24 mouse cellular contexts compared by ENCODE assay signal in the genomic region with DNA sequence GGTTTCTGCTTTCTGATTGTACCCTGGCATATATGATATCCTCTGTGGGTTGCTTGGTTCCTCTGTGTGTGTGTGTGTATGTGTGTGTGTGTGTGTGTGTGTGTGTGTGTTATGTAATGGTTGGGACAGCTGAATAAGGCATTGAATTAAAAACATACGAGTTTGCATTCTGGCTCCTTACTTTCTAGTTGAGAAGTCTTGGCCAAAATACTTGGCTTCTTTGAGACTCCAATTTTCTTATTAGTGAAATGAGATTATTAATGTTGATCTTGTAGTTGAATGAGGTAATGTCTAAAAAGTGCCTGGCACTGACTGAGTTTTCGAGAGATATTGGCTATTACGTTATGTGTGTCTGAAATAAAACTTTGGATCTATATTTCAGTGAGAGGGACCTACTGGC.
DNase-seq lines count a peak whose midpoint lies in the region; ATAC-seq and TF ChIP-seq lines count a peak whose summit lies in the region.
"Had no signal": no experiment of that assay in that cellular context is flagged by ENCODE, and none has a peak within 500 bp of the region (broad histone marks: within the 10 kb centered on the region; RNA-seq: fewer than 3 reads in every experiment).

No protein-coding gene starts in this region.

- no peak for DNase-seq in heart, postnatal 4 days
- peak; percentile 77 for DNase-seq in embryonic facial prominence, embryonic 14.5 days (ENCODE audit: low spot score)
- DNase-seq in limb, embryonic 14.5 days (ENCODE audit: low spot score) = peak; percentile 61
- no peak for DNase-seq in gastrocnemius, postnatal 25 days
- DNase-seq in embryo, embryonic 9.5 days (ENCODE audit: extremely low spot score) = no peak
- DNase-seq: adrenal gland, adult 2 months; adrenal gland, postnatal 14 days; cerebellum, adult 11 months; cerebellum, adult 2 months; cerebellum, adult 9-11 months; cerebellum, postnatal 25 days; forebrain, postnatal 0 days; heart, adult 11 months; heart, postnatal 14 days; kidney, adult 18-20 months; kidney, adult 9 months had no signal

- H3K4me2 ChIP-seq in heart, embryonic 13.5 days = no peak overlapping the region
- no peak overlapping the region for H3K4me2 ChIP-seq in embryonic facial prominence, embryonic 13.5 days
- no peak overlapping the region for H3K4me2 ChIP-seq in embryonic facial prominence, embryonic 14.5 days (ENCODE audit: low read depth, low read length)
- H3K4me2 ChIP-seq in limb, embryonic 14.5 days (replicated peaks; ENCODE audit: low read depth, low read length, severe bottlenecking) = no peak overlapping the region
- H3K4me2 ChIP-seq: hindbrain, embryonic 13.5 days had no signal

- H3K27me3 ChIP-seq in heart, embryonic 13.5 days (replicated peaks) = no peaks in the 10 kb centered on the region
- H3K27me3 ChIP-seq in embryonic facial prominence, embryonic 13.5 days = no peaks in the 10 kb centered on the region
- no peaks in the 10 kb centered on the region for H3K27me3 ChIP-seq in embryonic facial prominence, embryonic 14.5 days (replicated peaks; ENCODE audit: control insufficient read depth, insufficient read depth, low read length)
- no peaks in the 10 kb centered on the region for H3K27me3 ChIP-seq in limb, embryonic 14.5 days (ENCODE audit: control insufficient read depth, insufficient read depth, low read length)
- H3K27me3 ChIP-seq: hindbrain, embryonic 13.5 days had no signal

- peaks cover 13% of the 10 kb centered on the region for H3K4me1 ChIP-seq in heart, embryonic 13.5 days
- H3K4me1 ChIP-seq in embryonic facial prominence, embryonic 13.5 days = peaks cover 13% of the 10 kb centered on the region
- H3K4me1 ChIP-seq in embryonic facial prominence, embryonic 14.5 days (ENCODE audit: control insufficient read depth, insufficient read depth, low read length) = 0 out of 2 replicates have a peak, but pooled peaks cover 4% of the 10 kb centered on the region
- peaks cover 7% of the 10 kb centered on the region; the same call in 1 of the 2 replicates for H3K4me1 ChIP-seq in limb, embryonic 14.5 days (ENCODE audit: control insufficient read depth, insufficient read depth, low read length)
- H3K4me1 ChIP-seq: hindbrain, embryonic 13.5 days had no signal

- ATAC-seq in heart, embryonic 13.5 days (ENCODE audit: extremely low read depth, insufficient number of reproducible peaks, low FRiP score, low TSS enrichment) = no peak
- ATAC-seq in embryonic facial prominence, embryonic 13.5 days (ENCODE audit: insufficient number of reproducible peaks, insufficient read depth, low FRiP score, low TSS enrichment, low read depth) = no peak; the same call in 1 of the 2 replicates
- 0 out of 2 replicates have a peak, but pooled peaks have one; percentile 44 for ATAC-seq in embryonic facial prominence, embryonic 14.5 days (ENCODE audit: low read depth)
- peak; percentile 41; the same call in 1 of the 2 replicates for ATAC-seq in limb, embryonic 14.5 days (ENCODE audit: low FRiP score, low read depth)
- ATAC-seq: CD4-positive, CD25-positive, alpha-beta regulatory T cell, adult 4 months; forebrain, embryonic 14.5 days; forebrain, postnatal 0 days; hindbrain, embryonic 16.5 days; intestine, embryonic 16.5 days had no signal

- TF ChIP-seq POLR2A in limb, embryonic 14.5 days (IDR thresholded peaks at IDR 0.05; ENCODE audit: borderline replicate concordance, extremely low read depth, insufficient read depth, insufficient read length) = no peak

- 64% methylated on average over 3 of the region's 3 CpGs for WGBS in heart, embryonic 13.5 days
- whole genome bisulfite sequencing in embryonic facial prominence, embryonic 13.5 days = 40% methylated on average over 3 of the region's 3 CpGs
- 44% methylated on average over 3 of the region's 3 CpGs for WGBS in embryonic facial prominence, embryonic 14.5 days
- 47% methylated on average over 3 of the region's 3 CpGs for WGBS in limb, embryonic 14.5 days

- H3K9me3 ChIP-seq in heart, embryonic 13.5 days = no peaks in the 10 kb centered on the region
- H3K9me3 ChIP-seq in embryonic facial prominence, embryonic 13.5 days = no peaks in the 10 kb centered on the region
- H3K9me3 ChIP-seq in embryonic facial prominence, embryonic 14.5 days (ENCODE audit: control insufficient read depth, low read length) = no peaks in the 10 kb centered on the region
- no peaks in the 10 kb centered on the region for H3K9me3 ChIP-seq in limb, embryonic 14.5 days (ENCODE audit: control insufficient read depth, low read length)
- H3K9me3 ChIP-seq: heart, embryonic 10.5 days; hindbrain, embryonic 13.5 days had no signal

- H3K27ac ChIP-seq in heart, embryonic 13.5 days (replicated peaks) = peak overlapping the region; percentile 59
- peak overlapping the region; percentile 68 for H3K27ac ChIP-seq in embryonic facial prominence, embryonic 13.5 days
- H3K27ac ChIP-seq in embryonic facial prominence, embryonic 14.5 days (replicated peaks; ENCODE audit: low read depth, low read length) = no peak overlapping the region; the same call in 1 of the 2 replicates
- H3K27ac ChIP-seq in limb, embryonic 14.5 days (replicated peaks; ENCODE audit: low read depth, low read length) = peak overlapping the region; percentile 52
- H3K27ac ChIP-seq: heart, embryonic 10.5 days; hindbrain, embryonic 13.5 days had no signal

- H3K9ac ChIP-seq in heart, embryonic 13.5 days = no peak overlapping the region
- H3K9ac ChIP-seq in embryonic facial prominence, embryonic 13.5 days = no peak overlapping the region
- no peak overlapping the region for H3K9ac ChIP-seq in embryonic facial prominence, embryonic 14.5 days (ENCODE audit: low read depth, low read length)
- no peak overlapping the region for H3K9ac ChIP-seq in limb, embryonic 14.5 days (ENCODE audit: low read depth, low read length, severe bottlenecking)
- H3K9ac ChIP-seq: forebrain, postnatal 0 days; hindbrain, embryonic 13.5 days had no signal

- H3K4me3 ChIP-seq in heart, embryonic 13.5 days = no peak overlapping the region
- H3K4me3 ChIP-seq in embryonic facial prominence, embryonic 13.5 days = no peak overlapping the region
- H3K4me3 ChIP-seq in embryonic facial prominence, embryonic 14.5 days (ENCODE audit: low read depth, low read length) = no peak overlapping the region
- no peak overlapping the region for H3K4me3 ChIP-seq in limb, embryonic 14.5 days (replicated peaks; ENCODE audit: low read length)
- H3K4me3 ChIP-seq: heart, embryonic 10.5 days; hindbrain, embryonic 13.5 days had no signal

- H3K36me3 ChIP-seq in heart, embryonic 13.5 days = no peaks in the 10 kb centered on the region
- H3K36me3 ChIP-seq in embryonic facial prominence, embryonic 13.5 days = no peaks in the 10 kb centered on the region
- no peaks in the 10 kb centered on the region for H3K36me3 ChIP-seq in embryonic facial prominence, embryonic 14.5 days (ENCODE audit: control insufficient read depth, insufficient read depth, low read length)
- no peaks in the 10 kb centered on the region for H3K36me3 ChIP-seq in limb, embryonic 14.5 days (ENCODE audit: control insufficient read depth, insufficient read depth, low read length)
- H3K36me3 ChIP-seq: heart, embryonic 10.5 days; hindbrain, embryonic 13.5 days had no signal

Comparison
In these comparisons a context has a peak if more than half of its experiments do, and no peak if none do; other contexts are left out.
1. ATAC-seq: peak in embryonic facial prominence, embryonic 14.5 days (single experiment) and limb, embryonic 14.5 days (single experiment); none in heart, embryonic 13.5 days (single experiment) and embryonic facial prominence, embryonic 13.5 days (single experiment).
2. DNase-seq: peak in embryonic facial prominence, embryonic 14.5 days (single experiment) and limb, embryonic 14.5 days (single experiment); none in heart, postnatal 4 days (single experiment), gastrocnemius, postnatal 25 days (single experiment) and embryo, embryonic 9.5 days (single experiment).